Mouse (Mus musculus): ENCODE data around the gene Micu1. TPM values are rescaled to one million over a fixed set of nuclear protein-coding genes. Genes with fewer than 3 reads are reported as not detected.

The Micu1 gene
- polyA plus RNA-seq, 1 experiment from 2014 or later: 36.3 TPM

DNA sequence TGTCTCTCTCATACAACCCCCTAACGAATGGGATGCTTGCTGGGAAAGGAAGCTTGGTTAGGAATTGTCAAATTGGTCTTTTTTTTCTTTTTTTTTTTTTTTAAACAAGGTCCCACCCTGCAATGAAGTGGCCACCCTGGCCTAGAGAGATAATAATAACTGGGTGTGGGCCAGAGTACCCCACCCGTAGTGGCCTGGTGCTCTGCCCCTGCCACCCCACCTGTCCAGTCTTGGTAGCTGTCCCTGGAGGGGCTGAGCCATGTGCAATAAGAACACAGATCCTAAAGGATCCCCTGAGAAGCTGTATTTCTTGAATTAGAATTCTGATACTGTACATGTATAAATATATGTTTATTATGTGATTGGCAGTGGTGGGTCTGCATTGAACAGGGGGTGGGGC lies 196.7 kb downstream of the Micu1 start:
- Histone ChIP-seq H3K4me2 (peak overlapping the region; percentile 75), H3K9me3 (replicated peaks) (no peaks in the 10 kb centered on the region), H3K27me3 (no peaks in the 10 kb centered on the region), H3K9ac (peak overlapping the region; percentile 76), H3K27ac (peak overlapping the region; percentile 99), H3K36me3 (peaks cover 47% of the 10 kb centered on the region), H3K4me3 (replicated peaks) (peak overlapping the region; percentile 45), H3K4me1 (replicated peaks) (peaks cover 82% of the 10 kb centered on the region)
- DNase-seq (no peak), ATAC-seq (ENCODE audit: low read depth) (peak; percentile 63)
- WGBS (ENCODE audit: insufficient replicate concordance): 9% methylated on average over 2 of the region's 2 CpGs

DNA sequence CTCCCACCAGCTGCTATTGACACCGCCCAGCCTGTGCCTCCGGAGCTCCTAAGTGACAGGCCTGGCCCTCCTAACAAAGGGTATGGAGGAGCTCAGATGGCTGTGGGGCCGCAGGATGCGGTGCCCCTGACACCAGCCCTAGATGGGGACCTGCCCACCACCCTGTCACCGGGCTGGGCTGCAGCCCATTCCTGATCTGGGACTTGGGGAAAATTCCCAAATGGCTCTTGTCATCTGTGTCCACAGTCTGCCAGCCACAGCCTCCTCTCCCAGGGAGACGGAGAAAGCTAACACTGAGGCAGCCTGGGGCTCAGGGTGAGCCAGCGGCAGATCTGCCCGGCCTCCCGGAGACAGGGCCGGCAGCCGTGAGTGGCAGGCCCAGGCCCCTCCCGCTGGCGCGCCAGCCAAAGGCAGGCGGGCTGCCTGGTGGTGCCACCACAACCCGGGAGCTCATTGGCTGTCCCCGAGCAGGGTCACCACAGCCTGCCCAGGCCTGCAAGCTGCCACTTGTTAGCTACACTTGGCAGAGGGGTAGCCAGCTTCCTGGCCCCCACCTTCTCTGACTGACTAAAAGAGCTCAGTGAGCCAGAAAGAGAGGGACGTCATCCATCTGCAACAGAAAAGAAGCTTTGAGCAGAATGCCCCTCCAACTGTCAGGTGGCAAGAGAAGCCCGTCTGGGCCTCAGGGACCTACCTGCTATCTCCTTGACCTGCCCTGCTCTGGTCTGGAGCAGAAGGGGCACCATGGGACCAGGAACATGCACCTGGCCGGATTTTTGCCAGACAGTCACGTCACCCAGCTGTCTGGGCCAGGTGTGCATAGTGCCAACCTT lies 197.3 kb downstream of the Micu1 start:
- peak overlapping the region; percentile 76 for H3K9ac ChIP-seq
- DNase-seq (peak; percentile 88), ATAC-seq (ENCODE audit: low read depth) (peak; percentile 93)
- H3K27ac ChIP-seq: peak overlapping the region; percentile 99
- H3K27me3 ChIP-seq: no peaks in the 10 kb centered on the region
- H3K4me1 ChIP-seq (replicated peaks): peaks cover 78% of the 10 kb centered on the region
- no peaks in the 10 kb centered on the region for H3K9me3 ChIP-seq (replicated peaks)
- WGBS (ENCODE audit: insufficient replicate concordance): 10% methylated on average over 21 of the region's 21 CpGs
- H3K36me3 ChIP-seq: peaks cover 41% of the 10 kb centered on the region
- peak overlapping the region; percentile 75 for H3K4me2 ChIP-seq
- H3K4me3 ChIP-seq (replicated peaks): peak overlapping the region; percentile 45

DNA sequence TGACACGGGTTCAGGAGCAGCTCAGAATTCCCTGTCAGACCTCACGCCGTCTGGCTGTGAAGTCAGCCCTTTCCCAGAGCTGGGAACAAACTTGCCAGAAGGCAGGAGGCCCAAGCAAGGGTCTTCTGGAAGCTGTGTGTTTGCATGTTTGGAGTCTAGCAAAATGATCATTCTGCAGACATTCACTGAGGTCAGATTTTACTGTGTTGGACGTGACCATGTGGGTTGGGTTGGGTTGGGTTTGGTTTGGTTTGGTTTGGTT lies 197.8 kb downstream of the Micu1 start:
- DNase-seq (no peak), ATAC-seq (ENCODE audit: low read depth) (no peak)
- peak overlapping the region; percentile 45 for H3K4me3 ChIP-seq (replicated peaks)
- peak overlapping the region; percentile 99 for H3K27ac ChIP-seq
- no peaks in the 10 kb centered on the region for H3K9me3 ChIP-seq (replicated peaks)
- no peaks in the 10 kb centered on the region for H3K27me3 ChIP-seq
- peak overlapping the region; percentile 75 for H3K4me2 ChIP-seq
- H3K4me1 ChIP-seq (replicated peaks): peaks cover 72% of the 10 kb centered on the region
- peak overlapping the region; percentile 76 for H3K9ac ChIP-seq
- WGBS (ENCODE audit: insufficient replicate concordance): 58% methylated on average over 4 of the region's 4 CpGs
- H3K36me3 ChIP-seq: peaks cover 36% of the 10 kb centered on the region

DNA sequence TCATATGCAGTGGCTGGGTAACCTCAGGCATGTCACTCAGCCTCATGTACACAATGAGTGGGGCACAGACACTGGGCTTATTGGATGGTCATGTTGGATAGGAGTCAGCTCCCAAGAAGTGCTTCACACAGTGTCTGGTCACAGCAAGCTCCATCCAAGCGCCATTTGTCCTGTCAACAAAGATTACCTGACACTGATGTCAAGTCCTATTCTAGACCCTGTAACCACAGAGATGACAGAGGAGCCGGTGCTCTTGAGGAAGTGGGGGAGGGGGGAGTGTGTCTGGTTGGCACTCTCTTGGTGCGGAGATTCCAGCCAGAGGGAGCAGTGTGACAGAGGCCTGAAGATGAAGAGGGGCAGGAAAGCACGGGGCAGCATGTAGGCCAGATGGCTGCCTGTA lies 198.7 kb downstream of the Micu1 start:
- Histone ChIP-seq H3K4me1 (replicated peaks) (peaks cover 67% of the 10 kb centered on the region), H3K4me2 (peak overlapping the region; percentile 75), H3K9ac (peak overlapping the region; percentile 76; the same call in 1 of the 2 replicates), H3K4me3 (replicated peaks) (no peak overlapping the region), H3K36me3 (peaks cover 27% of the 10 kb centered on the region), H3K27me3 (no peaks in the 10 kb centered on the region), H3K27ac (peak overlapping the region; percentile 99), H3K9me3 (replicated peaks) (no peaks in the 10 kb centered on the region)
- DNase-seq: no peak
- WGBS (ENCODE audit: insufficient replicate concordance): 36% methylated on average over 4 of the region's 4 CpGs
- no peak for ATAC-seq (ENCODE audit: low read depth)

DNA sequence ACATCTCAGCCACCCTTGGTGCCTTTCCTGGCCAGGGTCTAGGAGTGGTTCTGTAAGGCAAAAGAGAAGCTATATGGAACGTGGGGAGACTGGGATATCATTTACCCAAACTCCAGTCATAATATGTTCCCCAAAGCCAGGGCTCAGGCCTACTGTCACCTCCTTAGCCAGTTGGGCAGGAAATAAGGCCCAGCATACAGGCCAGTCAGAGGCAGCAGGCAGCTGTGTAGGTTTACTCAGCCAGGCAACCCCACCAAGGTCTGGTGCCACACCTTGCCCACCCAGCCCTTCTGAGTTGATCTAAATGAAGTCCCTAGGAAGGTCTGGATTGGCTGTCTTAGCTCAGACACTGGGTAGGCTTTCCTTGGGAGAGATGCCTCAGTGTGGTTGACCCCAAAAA lies 199.2 kb downstream of the Micu1 start:
- no peak overlapping the region for H3K4me2 ChIP-seq
- H3K4me3 ChIP-seq (replicated peaks): no peak overlapping the region
- H3K27me3 ChIP-seq: no peaks in the 10 kb centered on the region
- no peaks in the 10 kb centered on the region for H3K9me3 ChIP-seq (replicated peaks)
- H3K36me3 ChIP-seq: peaks cover 22% of the 10 kb centered on the region
- WGBS (ENCODE audit: insufficient replicate concordance): 87% methylated on average over 1 of the region's 1 CpGs
- H3K9ac ChIP-seq: no peak overlapping the region
- H3K27ac ChIP-seq: peak overlapping the region; percentile 20
- no peak for DNase-seq
- peaks cover 63% of the 10 kb centered on the region for H3K4me1 ChIP-seq (replicated peaks)
- ATAC-seq (ENCODE audit: low read depth): no peak

DNA sequence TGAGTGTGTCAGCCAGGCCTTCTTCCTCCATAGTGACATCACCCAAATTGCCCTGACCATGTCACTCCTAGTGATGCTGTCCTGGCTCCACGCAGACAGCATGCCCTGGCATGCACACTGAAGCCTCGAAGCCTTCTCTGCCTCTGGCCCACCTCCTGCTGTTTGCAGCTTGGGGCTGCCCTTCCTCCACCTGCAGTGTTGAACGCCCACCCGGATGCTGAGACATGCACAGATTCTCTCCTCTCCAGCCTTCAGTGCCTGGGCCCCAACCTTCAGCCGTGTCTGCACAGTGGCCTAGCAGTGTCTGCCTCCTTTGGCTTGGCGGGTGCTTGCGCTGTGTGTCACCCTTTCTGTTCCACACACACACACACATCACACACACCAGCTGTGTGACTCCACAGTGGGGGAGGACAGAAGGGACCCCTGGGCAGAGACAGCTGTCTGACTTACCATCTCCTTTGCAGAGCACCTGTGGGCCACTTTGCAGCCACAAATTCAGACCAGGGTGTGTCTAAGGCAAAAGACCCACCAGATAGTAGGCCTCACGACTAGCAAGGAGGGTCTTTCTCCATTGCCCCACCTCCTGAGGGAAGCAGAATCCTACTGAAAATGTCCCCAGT lies 199.8 kb downstream of the Micu1 start:
- peaks cover 57% of the 10 kb centered on the region for H3K4me1 ChIP-seq (replicated peaks)
- no peak overlapping the region for H3K4me2 ChIP-seq
- ATAC-seq (ENCODE audit: low read depth) (no peak), DNase-seq (no peak)
- H3K4me3 ChIP-seq (replicated peaks): no peak overlapping the region
- no peaks in the 10 kb centered on the region for H3K27me3 ChIP-seq
- H3K9me3 ChIP-seq (replicated peaks): no peaks in the 10 kb centered on the region
- WGBS (ENCODE audit: insufficient replicate concordance): 77% methylated on average over 8 of the region's 8 CpGs
- H3K27ac ChIP-seq: 0 out of 2 replicates have a peak overlapping the region, but pooled peaks have one; percentile 20
- peaks cover 16% of the 10 kb centered on the region for H3K36me3 ChIP-seq
- no peak overlapping the region for H3K9ac ChIP-seq

DNA sequence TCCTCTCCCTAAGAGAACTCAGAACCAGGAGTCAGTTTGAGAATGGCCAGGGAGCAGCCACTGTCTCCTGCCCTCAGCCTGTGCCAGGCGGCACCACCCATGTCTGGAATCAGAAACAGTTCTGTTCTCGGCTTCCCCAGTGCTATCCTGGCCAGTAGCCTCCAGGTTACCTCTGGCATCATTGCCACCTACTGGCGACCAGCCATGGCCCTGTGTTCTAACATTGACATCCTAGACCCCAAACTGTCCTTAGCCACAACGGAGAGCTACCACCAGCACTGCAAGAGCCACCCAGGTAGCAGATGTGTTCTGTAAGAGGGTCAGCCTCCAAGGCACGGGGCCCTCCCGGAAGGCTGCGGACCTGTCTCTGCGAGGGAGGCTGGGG lies 200.3 kb downstream of the Micu1 start:
- DNase-seq: no peak
- no peak overlapping the region for H3K4me2 ChIP-seq
- 78% methylated on average over 8 of the region's 8 CpGs for whole genome bisulfite sequencing (ENCODE audit: insufficient replicate concordance)
- H3K36me3 ChIP-seq: peaks cover 11% of the 10 kb centered on the region
- no peaks in the 10 kb centered on the region for H3K27me3 ChIP-seq
- H3K4me3 ChIP-seq (replicated peaks): no peak overlapping the region
- no peak overlapping the region for H3K9ac ChIP-seq
- H3K27ac ChIP-seq: no peak overlapping the region
- no peaks in the 10 kb centered on the region for H3K9me3 ChIP-seq (replicated peaks)
- H3K4me1 ChIP-seq (replicated peaks): peaks cover 57% of the 10 kb centered on the region
- ATAC-seq (ENCODE audit: low read depth): no peak

DNA sequence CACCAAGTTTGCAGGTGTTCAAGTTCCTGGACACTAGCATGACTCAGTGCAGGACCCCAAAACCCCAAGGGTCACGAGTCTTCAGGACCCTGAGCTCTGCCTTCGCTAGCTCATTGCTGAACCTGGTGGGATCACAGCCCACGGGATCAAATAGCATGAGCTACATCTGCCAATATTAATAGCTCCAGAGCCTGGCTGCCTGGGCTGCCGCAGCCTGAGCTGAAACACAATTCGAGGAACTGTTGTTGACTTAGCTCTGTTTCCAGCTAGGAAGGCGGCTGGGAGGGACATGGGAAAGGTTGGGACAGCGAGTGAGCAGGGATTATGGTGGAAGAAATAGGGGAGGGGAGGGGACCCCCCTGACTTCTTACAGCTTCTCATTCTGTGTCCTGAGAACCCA lies 200.9 kb downstream of the Micu1 start:
- 73% methylated on average over 7 of the region's 7 CpGs for WGBS (ENCODE audit: insufficient replicate concordance)
- Histone ChIP-seq H3K9me3 (replicated peaks) (no peaks in the 10 kb centered on the region), H3K27me3 (0 out of 2 replicates have a peak, but pooled peaks cover under 1% of the 10 kb centered on the region), H3K36me3 (peaks cover 6% of the 10 kb centered on the region), H3K4me2 (no peak overlapping the region), H3K4me3 (replicated peaks) (no peak overlapping the region), H3K9ac (no peak overlapping the region), H3K27ac (no peak overlapping the region), H3K4me1 (replicated peaks) (peaks cover 57% of the 10 kb centered on the region)
- no peak for DNase-seq
- no peak for ATAC-seq (ENCODE audit: low read depth)

DNA sequence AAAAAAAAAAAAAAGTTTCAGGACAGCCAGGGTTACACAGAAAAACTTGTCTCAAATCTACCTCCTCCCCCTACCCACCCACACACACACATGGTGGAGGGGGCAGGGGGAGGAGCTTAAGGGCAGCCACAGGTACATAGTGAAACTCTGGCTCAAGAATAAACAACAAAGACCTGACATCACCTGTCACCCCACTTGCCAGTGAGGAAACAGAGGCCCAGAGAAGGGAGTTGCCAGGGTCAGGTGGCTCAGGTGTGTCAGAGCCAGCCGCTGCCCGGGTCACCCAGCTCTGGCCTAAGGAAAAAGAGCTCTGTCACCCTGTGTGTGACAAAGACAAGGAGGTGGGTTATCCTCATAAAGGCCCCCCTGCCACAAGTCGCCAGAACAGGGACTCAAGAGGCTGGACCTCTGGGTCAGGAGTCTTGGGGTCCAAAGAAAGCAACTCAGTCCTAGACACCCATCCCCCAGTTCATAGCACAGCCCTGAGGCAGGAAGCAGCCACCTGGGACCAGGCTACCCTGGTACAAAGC lies 204.9 kb downstream of the Micu1 start:
- DNase-seq (no peak), ATAC-seq (ENCODE audit: low read depth) (no peak)
- Histone ChIP-seq H3K36me3 (no peaks in the 10 kb centered on the region), H3K4me3 (replicated peaks) (no peak overlapping the region), H3K4me2 (no peak overlapping the region), H3K4me1 (replicated peaks) (peaks cover 51% of the 10 kb centered on the region), H3K9ac (peak overlapping the region; percentile 36; the same call in 1 of the 2 replicates), H3K27me3 (peaks cover 38% of the 10 kb centered on the region), H3K27ac (no peak overlapping the region), H3K9me3 (replicated peaks) (no peaks in the 10 kb centered on the region)
- WGBS (ENCODE audit: insufficient replicate concordance): 50% methylated on average over 3 of the region's 3 CpGs

DNA sequence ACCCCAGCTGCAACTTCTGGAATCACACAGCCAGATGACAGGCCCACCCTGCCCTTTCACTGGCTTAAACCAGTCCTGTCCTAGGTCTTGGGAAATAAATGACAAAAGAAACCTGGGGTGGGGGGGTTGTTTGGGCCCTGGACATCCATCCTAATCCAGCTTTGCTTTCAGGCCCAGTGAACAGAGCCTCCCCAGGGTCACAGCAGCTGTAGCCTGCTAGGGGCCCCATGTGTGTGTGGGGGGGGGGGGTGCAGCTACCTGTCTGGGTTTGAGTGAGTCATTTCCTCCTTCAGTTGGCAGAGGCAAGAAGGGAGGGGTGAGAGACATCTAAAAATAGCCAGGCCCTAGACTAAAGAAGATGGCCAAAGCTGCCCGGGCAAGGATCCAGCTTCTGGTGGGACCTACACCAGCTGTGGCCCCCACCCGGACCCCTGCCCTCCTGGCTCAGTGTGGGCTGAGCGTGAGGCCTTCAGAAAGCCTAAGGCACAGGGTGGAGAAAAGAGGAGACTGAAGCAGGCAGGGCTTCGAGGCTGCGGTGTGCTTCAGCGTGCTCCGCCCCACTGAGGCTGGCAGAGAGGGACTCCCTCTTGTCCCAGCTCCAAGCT lies 205.5 kb downstream of the Micu1 start:
- Histone ChIP-seq H3K4me1 (replicated peaks) (peaks cover 44% of the 10 kb centered on the region), H3K4me3 (replicated peaks) (no peak overlapping the region), H3K9me3 (replicated peaks) (no peaks in the 10 kb centered on the region), H3K36me3 (no peaks in the 10 kb centered on the region), H3K9ac (no peak overlapping the region), H3K27ac (peak overlapping the region; percentile 53), H3K4me2 (no peak overlapping the region), H3K27me3 (peaks cover 45% of the 10 kb centered on the region)
- WGBS (ENCODE audit: insufficient replicate concordance): 15% methylated on average over 7 of the region's 7 CpGs
- no peak for DNase-seq
- ATAC-seq (ENCODE audit: low read depth): peak; percentile 16; the same call in 1 of the 2 replicates

DNA sequence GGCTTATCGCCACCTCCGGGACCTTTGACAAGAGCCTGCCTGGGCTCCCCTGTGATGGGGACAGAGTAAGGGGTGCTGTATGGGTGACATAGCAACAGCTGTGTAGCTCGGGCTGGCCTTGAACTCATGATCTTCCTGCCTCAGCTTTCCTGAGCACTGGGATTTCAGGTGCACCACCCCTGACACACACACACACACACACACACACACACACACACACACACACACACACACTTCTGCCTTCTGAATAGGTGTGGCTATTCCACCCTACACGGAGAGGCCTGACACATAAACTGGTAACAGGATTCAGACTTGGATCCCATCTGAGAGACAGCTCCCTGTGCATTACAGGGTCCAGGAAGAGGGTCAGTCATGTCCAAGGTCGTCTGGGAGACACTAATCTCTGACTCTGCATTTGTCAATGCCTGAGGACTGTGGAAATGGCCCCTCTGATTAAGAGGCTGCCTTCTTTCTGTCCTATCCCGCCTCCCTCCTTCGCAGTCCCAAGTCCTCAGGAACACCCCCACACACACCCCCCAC lies 206.6 kb downstream of the Micu1 start:
- 0 out of 2 replicates have a peak, but pooled peaks have one; percentile 16 for ATAC-seq (ENCODE audit: low read depth)
- no peaks in the 10 kb centered on the region for H3K9me3 ChIP-seq (replicated peaks)

More for the DNA sequence above, 206.6 kb downstream of the Micu1 start:
- no peak for DNase-seq
- Histone ChIP-seq H3K27me3 (peaks cover 50% of the 10 kb centered on the region), H3K4me1 (replicated peaks) (peaks cover 44% of the 10 kb centered on the region), H3K4me2 (no peak overlapping the region), H3K4me3 (replicated peaks) (no peak overlapping the region), H3K9ac (no peak overlapping the region), H3K27ac (0 out of 2 replicates have a peak overlapping the region, but pooled peaks have one; percentile 53), H3K36me3 (no peaks in the 10 kb centered on the region)
- 29% methylated on average over 7 of the region's 7 CpGs for WGBS (ENCODE audit: insufficient replicate concordance)

Measured in liver, embryonic 13.5 days (tissue).